Mouse (Mus musculus) CH12.LX (cell line): ENCODE measurements around the gene Rpusd4. TPM values are rescaled to one million over a fixed set of nuclear protein-coding genes. Genes with fewer than 3 reads are reported as not detected.

Experiments used
- DNase-seq: peaks from one replicate; pipeline ENCODE4 v3.0.0-alpha.2; 2013; ENCODE audit errors: extremely low read depth
- H3K27ac ChIP-seq: 2 replicates; pipeline ENCODE4 v1.5.1; 2012; ENCODE audit warnings: low read depth, mild to moderate bottlenecking, control low read depth, moderate library complexity; ENCODE audit not compliant: insufficient read depth
- H3K27me3 ChIP-seq: replicated peaks from 2 replicates; pipeline ENCODE3; 2012; ENCODE audit warnings: inconsistent platforms
- H3K36me3 ChIP-seq, 2 experiments: replicated peaks in 1 of 2; 2 replicates each; pipeline versions ENCODE3 to v1.6.1; 2012; ENCODE audit warnings: inconsistent platforms in 1 of 2, low read length in 1 of 2, mild to moderate bottlenecking in 1 of 2, mixed read lengths in 1 of 2, moderate library complexity in 1 of 2; ENCODE audit not compliant: control insufficient read depth in 1 of 2, insufficient read depth in 1 of 2
- H3K4me1 ChIP-seq, 2 experiments: 2 replicates each; pipeline ENCODE4 v1.6.1; 2012; ENCODE audit warnings: inconsistent platforms in 1 of 2, moderate library complexity in 1 of 2; ENCODE audit not compliant: insufficient read depth in 2 of 2, control insufficient read depth in 1 of 2
- H3K4me2 ChIP-seq: 2 replicates; pipeline ENCODE4 v1.6.1; 2012; ENCODE audit warnings: low read depth, mild to moderate bottlenecking, control low read depth; ENCODE audit not compliant: poor library complexity, insufficient read depth, severe bottlenecking
- H3K4me3 ChIP-seq, 3 experiments: fragments of 150-350 bp in 1 of 3; sonication (generic) in 1 of 3; replicated peaks in 1 of 3; 2 replicates each; pipeline versions ENCODE3 to v1.5.1; 2011 to 2012; ENCODE audit warnings: low read depth in 2 of 3, low read length in 2 of 3, mild to moderate bottlenecking in 2 of 3, moderate library complexity in 2 of 3, control low read depth in 1 of 3, improper control_type of control experiment in 1 of 3, inconsistent platforms in 1 of 3, mixed read lengths in 1 of 3; ENCODE audit not compliant: poor library complexity in 1 of 3
- H3K79me2 ChIP-seq: replicated peaks from 2 replicates; pipeline ENCODE4 v1.6.1; 2012; ENCODE audit warnings: mild to moderate bottlenecking, moderate library complexity; ENCODE audit not compliant: control insufficient read depth, poor library complexity, insufficient read depth, severe bottlenecking; ENCODE audit errors: extremely low read depth
- H3K9ac ChIP-seq: 2 replicates; pipeline ENCODE4 v1.6.1; 2012; ENCODE audit warnings: low read depth, mild to moderate bottlenecking, control low read depth, moderate library complexity; ENCODE audit not compliant: insufficient read depth
- H3K9me3 ChIP-seq: replicated peaks from 2 replicates; pipeline ENCODE3; 2012; ENCODE audit warnings: low read length, inconsistent platforms, mixed read lengths
- BHLHE40 ChIP-seq: IDR thresholded peaks from 2 replicates; pipeline ENCODE4 v1.6.1; 2011; ENCODE audit warnings: mild to moderate bottlenecking, low read depth, low read length, improper control_type of control experiment
- EP300 ChIP-seq: IDR thresholded peaks from 2 replicates; pipeline ENCODE4 v1.6.1; 2011; ENCODE audit warnings: low read length, improper control_type of control experiment
- GABPA ChIP-seq: IDR thresholded peaks from 2 replicates; pipeline ENCODE4 v1.6.1; 2012; ENCODE audit warnings: low read depth, low read length, improper control_type of control experiment, inconsistent platforms; ENCODE audit not compliant: insufficient replicate concordance
- JUN ChIP-seq: IDR thresholded peaks from 2 replicates; pipeline ENCODE4 v1.6.1; 2011; ENCODE audit warnings: low read depth, mild to moderate bottlenecking, low read length, improper control_type of control experiment, moderate library complexity; ENCODE audit not compliant: insufficient read depth
- MAX ChIP-seq: IDR thresholded peaks from 2 replicates; pipeline ENCODE4 v1.6.1; 2011; ENCODE audit warnings: low read length, improper control_type of control experiment
- MXI1 ChIP-seq: IDR thresholded peaks from 2 replicates; pipeline ENCODE4 v1.6.1; 2011; ENCODE audit warnings: mild to moderate bottlenecking, low read depth, low read length, improper control_type of control experiment
- NELFE ChIP-seq: IDR thresholded peaks from 2 replicates; pipeline ENCODE4 v1.6.1; 2011; ENCODE audit warnings: low read depth, low read length, improper control_type of control experiment
- NRF1 ChIP-seq: IDR thresholded peaks from 2 replicates; pipeline ENCODE4 v1.6.1; 2014; ENCODE audit warnings: low read depth, mild to moderate bottlenecking, inconsistent platforms, low read length, improper control_type of control experiment, moderate library complexity
- PAX5 ChIP-seq: IDR thresholded peaks from 2 replicates; pipeline ENCODE4 v1.6.1; 2012; ENCODE audit warnings: low read length, inconsistent platforms, mixed read lengths
- POLR2AphosphoS2 ChIP-seq: IDR thresholded peaks from 2 replicates; pipeline ENCODE4 v1.6.1; 2011; ENCODE audit warnings: low read depth, low read length, improper control_type of control experiment
- RAD21 ChIP-seq: IDR thresholded peaks from 2 replicates; pipeline ENCODE4 v1.6.1; 2011; ENCODE audit warnings: low read depth, mild to moderate bottlenecking, low read length, improper control_type of control experiment, moderate library complexity
- SIN3A ChIP-seq: IDR thresholded peaks from 2 replicates; pipeline ENCODE4 v1.6.1; 2012; ENCODE audit warnings: low read length, improper control_type of control experiment, inconsistent platforms
- TBP ChIP-seq: conservative IDR thresholded peaks from 2 replicates; pipeline ENCODE4 v1.6.1; 2011; ENCODE audit warnings: low read depth, low read length, improper control_type of control experiment
- TCF12 ChIP-seq: IDR thresholded peaks from 2 replicates; pipeline ENCODE4 v1.6.1; 2014; ENCODE audit warnings: low read depth, mild to moderate bottlenecking, inconsistent platforms, low read length, improper control_type of control experiment
- USF1 ChIP-seq: IDR thresholded peaks from 2 replicates; pipeline ENCODE4 v1.6.1; 2014; ENCODE audit warnings: low read depth, mild to moderate bottlenecking, inconsistent platforms, low read length, improper control_type of control experiment
- USF2 ChIP-seq: conservative IDR thresholded peaks from 2 replicates; pipeline ENCODE4 v1.6.1; 2011; ENCODE audit warnings: low read depth, low read length, improper control_type of control experiment
- ZMIZ1 ChIP-seq: IDR thresholded peaks from 2 replicates; pipeline ENCODE4 v1.6.1; 2012; ENCODE audit warnings: low read depth, mild to moderate bottlenecking, inconsistent platforms, low read length, improper control_type of control experiment
- ZNF384 ChIP-seq: IDR thresholded peaks from 2 replicates; pipeline ENCODE4 v1.6.1; 2012; ENCODE audit warnings: low read depth, low read length, improper control_type of control experiment, inconsistent platforms
- dilution Hi-C: fragments of 300-500 bp; cut with MboI; formaldehyde crosslinking; loops from 2 replicates; pipeline ENCODE4 v1.14.3; 2020; ENCODE audit warnings: low sequenced_read_pairs; ENCODE audit not compliant: extremely low pct_unique_long_range_greater_than_20kb, extremely low pct_ligation_motif_present
- in situ Hi-C: fragments of 300-500 bp; cut with MboI; formaldehyde crosslinking; loops from 3 replicates; pipeline ENCODE4 v1.14.3; 2019; ENCODE audit warnings: low sequenced_read_pairs, low pct_ligation_motif_present, low pct_unique_long_range_greater_than_20kb, mixed read lengths
- polyA plus RNA-seq: library from polyadenylated mRNA; unstranded; fragments of >175 nt; gene quantifications from 2 replicates; pipeline ENCODE4 v1.2.1, GENCODE M21; 2012; ENCODE audit warnings: low read depth; ENCODE audit not compliant: insufficient read length
- total RNA-seq, 2 experiments: library from RNA; depleted of rRNA; stranded (reverse); fragments of 300-350 nt in 1 of 2; fragments of >200 nt in 1 of 2; gene quantifications; 2 replicates each; pipeline ENCODE4 v1.2.3; 2012 to 2014

Gene Rpusd4
- total and polyA plus RNA-seq, 3 experiments = 21.7 to 29.5 (median 27.3) TPM

GRCm38 (mm10) chr9:35326644-35327263 lies 59.1 kb downstream of the Rpusd4 start:
- no peak for DNase-seq
- dilution Hi-C loops = no loop called here
- TF ChIP-seq BHLHE40 (no peak), TBP (no peak), POLR2AphosphoS2 (no peak), PAX5 (no peak), ZNF384 (no peak), EP300 (no peak), ZMIZ1 (no peak), RAD21 (no peak), TCF12 (no peak), NRF1 (no peak), NELFE (no peak), USF1 (no peak), JUN (no peak), GABPA (no peak), SIN3A (no peak), USF2 (no peak), MXI1 (no peak), MAX (no peak)
- TF ChIP-seq, all 38 proteins: peak for 0

More at GRCm38 (mm10) chr9:35326644-35327263, 59.1 kb downstream of the Rpusd4 start:
- H3K27ac ChIP-seq = no peak overlapping the region
- H3K79me2 ChIP-seq = no peaks in the 10 kb centered on the region
- H3K36me3 ChIP-seq = no peaks in the 10 kb centered on the region
- no peak overlapping the region for H3K4me3 ChIP-seq
- H3K4me1 ChIP-seq = peaks cover 8 to 57% of the 10 kb centered on the region in 2 experiments
- H3K9me3 ChIP-seq = no peaks in the 10 kb centered on the region
- no peak overlapping the region for H3K4me2 ChIP-seq
- H3K9ac ChIP-seq = no peak overlapping the region
- no peaks in the 10 kb centered on the region for H3K27me3 ChIP-seq
- in situ Hi-C loops = no loop called here

Other genes with a start within 250 kb of the Rpusd4 start
- gene St3gal4, start 148.6 kb upstream of the Rpusd4 start, total RNA-seq (2012; rRNA removed) = 6.2 and 7.1 TPM in 2 replicates
- gene St3gal4, start 148.6 kb upstream of the Rpusd4 start, total RNA-seq (2014; rRNA removed) = 8.8 and 10.8 TPM in 2 replicates
- gene St3gal4, start 148.6 kb upstream of the Rpusd4 start, polyA plus RNA-seq = 9.3 and 10.7 TPM in 2 replicates
- 64.3 and 70.1 TPM in 2 replicates for gene Dcps, start 91.8 kb upstream of the Rpusd4 start, total RNA-seq (2012; rRNA removed)
- gene Dcps, start 91.8 kb upstream of the Rpusd4 start, total RNA-seq (2014; rRNA removed) = 113 TPM in 2 replicates
- gene Dcps, start 91.8 kb upstream of the Rpusd4 start, polyA plus RNA-seq = 94.3 and 102 TPM in 2 replicates
- 40.1 and 50.7 TPM in 2 replicates for gene Srpr, start 67.7 kb upstream of the Rpusd4 start, total RNA-seq (2012; rRNA removed)
- 33.0 and 38.2 TPM in 2 replicates for gene Srpr, start 67.7 kb upstream of the Rpusd4 start, total RNA-seq (2014; rRNA removed)
- 95.0 and 99.2 TPM in 2 replicates for gene Srpr, start 67.7 kb upstream of the Rpusd4 start, polyA plus RNA-seq
- gene Tirap, start 67.6 kb upstream of the Rpusd4 start, total RNA-seq (2012; rRNA removed) = 10.5 and 11.8 TPM in 2 replicates
- 14.2 and 18.0 TPM in 2 replicates for gene Tirap, start 67.6 kb upstream of the Rpusd4 start, total RNA-seq (2014; rRNA removed)
- 15.6 and 18.7 TPM in 2 replicates for gene Tirap, start 67.6 kb upstream of the Rpusd4 start, polyA plus RNA-seq
- gene Foxred1, start 56.8 kb upstream of the Rpusd4 start, total RNA-seq (2012; rRNA removed) = 31.1 and 40.3 TPM in 2 replicates
- gene Foxred1, start 56.8 kb upstream of the Rpusd4 start, total RNA-seq (2014; rRNA removed) = 69.1 and 70.0 TPM in 2 replicates
- gene Foxred1, start 56.8 kb upstream of the Rpusd4 start, polyA plus RNA-seq = 40.3 and 42.6 TPM in 2 replicates
- gene Fam118b, start 60 bp upstream of the Rpusd4 start, total RNA-seq (2012; rRNA removed) = 12.7 and 19.1 TPM in 2 replicates
- 21.3 and 22.2 TPM in 2 replicates for gene Fam118b, start 60 bp upstream of the Rpusd4 start, total RNA-seq (2014; rRNA removed)
- 27.7 and 28.7 TPM in 2 replicates for gene Fam118b, start 60 bp upstream of the Rpusd4 start, polyA plus RNA-seq
- gene Cdon, start 153.3 kb downstream of the Rpusd4 start, total RNA-seq (2012; rRNA removed) = 1.9 and 2.3 TPM in 2 replicates
- gene Cdon, start 153.3 kb downstream of the Rpusd4 start, total RNA-seq (2014; rRNA removed) = 1.8 TPM in 2 replicates
- 2.7 and 2.9 TPM in 2 replicates for gene Cdon, start 153.3 kb downstream of the Rpusd4 start, polyA plus RNA-seq